Mouse (Mus musculus) CH12.LX (cell line): ENCODE results near the gene Cdk14. TPM values are rescaled to one million over a fixed set of nuclear protein-coding genes. Genes with fewer than 3 reads are reported as not detected.

Experiments used
- DNase-seq: peaks from one replicate; pipeline ENCODE4 v3.0.0-alpha.2; 2013; ENCODE audit errors: extremely low read depth
- H3K27ac ChIP-seq: 2 replicates; pipeline ENCODE4 v1.5.1; 2012; ENCODE audit warnings: low read depth, mild to moderate bottlenecking, control low read depth, moderate library complexity; ENCODE audit not compliant: insufficient read depth
- H3K27me3 ChIP-seq: replicated peaks from 2 replicates; pipeline ENCODE3; 2012; ENCODE audit warnings: inconsistent platforms
- H3K36me3 ChIP-seq, 2 experiments: replicated peaks in 1 of 2; 2 replicates each; pipeline versions ENCODE3 to v1.6.1; 2012; ENCODE audit warnings: inconsistent platforms in 1 of 2, low read length in 1 of 2, mild to moderate bottlenecking in 1 of 2, mixed read lengths in 1 of 2, moderate library complexity in 1 of 2; ENCODE audit not compliant: control insufficient read depth in 1 of 2, insufficient read depth in 1 of 2
- H3K4me1 ChIP-seq, 2 experiments: 2 replicates each; pipeline ENCODE4 v1.6.1; 2012; ENCODE audit warnings: inconsistent platforms in 1 of 2, moderate library complexity in 1 of 2; ENCODE audit not compliant: insufficient read depth in 2 of 2, control insufficient read depth in 1 of 2
- H3K4me2 ChIP-seq: 2 replicates; pipeline ENCODE4 v1.6.1; 2012; ENCODE audit warnings: low read depth, mild to moderate bottlenecking, control low read depth; ENCODE audit not compliant: poor library complexity, insufficient read depth, severe bottlenecking
- H3K4me3 ChIP-seq, 3 experiments: fragments of 150-350 bp in 1 of 3; sonication (generic) in 1 of 3; replicated peaks in 1 of 3; 2 replicates each; pipeline versions ENCODE3 to v1.5.1; 2011 to 2012; ENCODE audit warnings: low read depth in 2 of 3, low read length in 2 of 3, mild to moderate bottlenecking in 2 of 3, moderate library complexity in 2 of 3, control low read depth in 1 of 3, improper control_type of control experiment in 1 of 3, inconsistent platforms in 1 of 3, mixed read lengths in 1 of 3; ENCODE audit not compliant: poor library complexity in 1 of 3
- H3K79me2 ChIP-seq: replicated peaks from 2 replicates; pipeline ENCODE4 v1.6.1; 2012; ENCODE audit warnings: mild to moderate bottlenecking, moderate library complexity; ENCODE audit not compliant: control insufficient read depth, poor library complexity, insufficient read depth, severe bottlenecking; ENCODE audit errors: extremely low read depth
- H3K9ac ChIP-seq: 2 replicates; pipeline ENCODE4 v1.6.1; 2012; ENCODE audit warnings: low read depth, mild to moderate bottlenecking, control low read depth, moderate library complexity; ENCODE audit not compliant: insufficient read depth
- H3K9me3 ChIP-seq: replicated peaks from 2 replicates; pipeline ENCODE3; 2012; ENCODE audit warnings: low read length, inconsistent platforms, mixed read lengths
- BHLHE40 ChIP-seq: IDR thresholded peaks from 2 replicates; pipeline ENCODE4 v1.6.1; 2011; ENCODE audit warnings: mild to moderate bottlenecking, low read depth, low read length, improper control_type of control experiment
- CHD1 ChIP-seq: IDR thresholded peaks from 2 replicates; pipeline ENCODE4 v1.6.1; 2012; ENCODE audit warnings: low read depth, low read length, improper control_type of control experiment, inconsistent platforms
- CHD2 ChIP-seq: IDR thresholded peaks from 2 replicates; pipeline ENCODE4 v1.6.1; 2011; ENCODE audit warnings: low read length, improper control_type of control experiment
- E2F4 ChIP-seq: IDR thresholded peaks from 2 replicates; pipeline ENCODE4 v1.6.1; 2011; ENCODE audit warnings: low read depth, low read length, improper control_type of control experiment; ENCODE audit not compliant: insufficient replicate concordance
- HCFC1 ChIP-seq: IDR thresholded peaks from 2 replicates; pipeline ENCODE4 v1.6.1; 2012; ENCODE audit warnings: low read depth, mild to moderate bottlenecking, inconsistent platforms, low read length, improper control_type of control experiment
- JUN ChIP-seq: IDR thresholded peaks from 2 replicates; pipeline ENCODE4 v1.6.1; 2011; ENCODE audit warnings: low read depth, mild to moderate bottlenecking, low read length, improper control_type of control experiment, moderate library complexity; ENCODE audit not compliant: insufficient read depth
- KAT2A ChIP-seq: IDR thresholded peaks from 2 replicates; pipeline ENCODE4 v1.6.1; 2012; ENCODE audit warnings: low read length, improper control_type of control experiment, inconsistent platforms; ENCODE audit not compliant: insufficient replicate concordance
- MAFK ChIP-seq: IDR thresholded peaks from 2 replicates; pipeline ENCODE4 v1.6.1; 2011; ENCODE audit warnings: low read length, improper control_type of control experiment; ENCODE audit not compliant: insufficient replicate concordance
- NELFE ChIP-seq: IDR thresholded peaks from 2 replicates; pipeline ENCODE4 v1.6.1; 2011; ENCODE audit warnings: low read depth, low read length, improper control_type of control experiment
- NRF1 ChIP-seq: IDR thresholded peaks from 2 replicates; pipeline ENCODE4 v1.6.1; 2014; ENCODE audit warnings: low read depth, mild to moderate bottlenecking, inconsistent platforms, low read length, improper control_type of control experiment, moderate library complexity
- POLR2A ChIP-seq: IDR thresholded peaks from 2 replicates; pipeline ENCODE4 v1.6.1; 2011; ENCODE audit warnings: low read depth, mild to moderate bottlenecking, improper control_type of control experiment, low read length
- RCOR1 ChIP-seq: conservative IDR thresholded peaks from 2 replicates; pipeline ENCODE4 v1.6.1; 2012; ENCODE audit warnings: low read depth, mild to moderate bottlenecking, inconsistent platforms, low read length, improper control_type of control experiment
- TBP ChIP-seq: conservative IDR thresholded peaks from 2 replicates; pipeline ENCODE4 v1.6.1; 2011; ENCODE audit warnings: low read depth, low read length, improper control_type of control experiment
- TCF12 ChIP-seq: IDR thresholded peaks from 2 replicates; pipeline ENCODE4 v1.6.1; 2014; ENCODE audit warnings: low read depth, mild to moderate bottlenecking, inconsistent platforms, low read length, improper control_type of control experiment
- USF2 ChIP-seq: conservative IDR thresholded peaks from 2 replicates; pipeline ENCODE4 v1.6.1; 2011; ENCODE audit warnings: low read depth, low read length, improper control_type of control experiment
- ZNF384 ChIP-seq: IDR thresholded peaks from 2 replicates; pipeline ENCODE4 v1.6.1; 2012; ENCODE audit warnings: low read depth, low read length, improper control_type of control experiment, inconsistent platforms
- dilution Hi-C: fragments of 300-500 bp; cut with MboI; formaldehyde crosslinking; loops from 2 replicates; pipeline ENCODE4 v1.14.3; 2020; ENCODE audit warnings: low sequenced_read_pairs; ENCODE audit not compliant: extremely low pct_unique_long_range_greater_than_20kb, extremely low pct_ligation_motif_present
- in situ Hi-C: fragments of 300-500 bp; cut with MboI; formaldehyde crosslinking; loops from 3 replicates; pipeline ENCODE4 v1.14.3; 2019; ENCODE audit warnings: low sequenced_read_pairs, low pct_ligation_motif_present, low pct_unique_long_range_greater_than_20kb, mixed read lengths
- polyA plus RNA-seq: library from polyadenylated mRNA; unstranded; fragments of >175 nt; gene quantifications from 2 replicates; pipeline ENCODE4 v1.2.1, GENCODE M21; 2012; ENCODE audit warnings: low read depth; ENCODE audit not compliant: insufficient read length
- total RNA-seq, 2 experiments: library from RNA; depleted of rRNA; stranded (reverse); fragments of 300-350 nt in 1 of 2; fragments of >200 nt in 1 of 2; gene quantifications; 2 replicates each; pipeline ENCODE4 v1.2.3; 2012 to 2014

Gene Cdk14
- total and polyA plus RNA-seq, 3 experiments: 3.7 to 12.0 (median 8.9) TPM

DNA sequence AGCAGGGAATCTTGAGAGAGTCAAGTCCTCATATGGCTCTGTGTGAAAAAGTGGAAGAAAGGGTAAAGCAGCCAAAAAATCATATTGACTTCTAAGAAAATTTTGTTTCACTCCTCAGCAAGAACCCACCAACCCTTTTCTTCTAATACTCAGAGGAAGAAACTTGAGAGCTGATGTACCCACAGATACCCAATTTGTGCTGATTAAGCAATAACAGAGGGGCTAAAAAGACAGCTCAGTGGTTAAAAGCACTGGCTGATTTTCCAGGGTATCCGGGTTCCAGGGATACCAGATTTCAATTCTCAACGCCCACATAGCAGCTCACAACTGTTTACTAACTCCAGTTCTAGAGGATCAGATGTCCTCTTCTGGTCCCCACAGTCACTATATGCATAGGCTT, 401.9 kb downstream of the Cdk14 start:
- in situ Hi-C loops: no loop called here
- H3K4me2 ChIP-seq: no peak overlapping the region
- TF ChIP-seq TCF12: no peak
- TF ChIP-seq NELFE: no peak
- TF ChIP-seq BHLHE40: no peak
- no peak for TF ChIP-seq ZNF384
- TF ChIP-seq NRF1: no peak
- TF ChIP-seq MAFK: peak; percentile 69
- TF ChIP-seq, all 38 proteins: peak for 1
- Histone ChIP-seq H3K9ac (no peak overlapping the region), H3K4me3 (no peak overlapping the region), H3K4me1 (peaks cover 0 to 14% of the 10 kb centered on the region in 2 experiments; a peak in 1 of 4 replicates), H3K36me3 (peaks cover 0 to 2% of the 10 kb centered on the region in 2 experiments), H3K79me2 (no peaks in the 10 kb centered on the region), H3K9me3 (no peaks in the 10 kb centered on the region), H3K27ac (no peak overlapping the region), H3K27me3 (no peaks in the 10 kb centered on the region)
- dilution Hi-C loops: no loop called here
- no peak for DNase-seq

DNA sequence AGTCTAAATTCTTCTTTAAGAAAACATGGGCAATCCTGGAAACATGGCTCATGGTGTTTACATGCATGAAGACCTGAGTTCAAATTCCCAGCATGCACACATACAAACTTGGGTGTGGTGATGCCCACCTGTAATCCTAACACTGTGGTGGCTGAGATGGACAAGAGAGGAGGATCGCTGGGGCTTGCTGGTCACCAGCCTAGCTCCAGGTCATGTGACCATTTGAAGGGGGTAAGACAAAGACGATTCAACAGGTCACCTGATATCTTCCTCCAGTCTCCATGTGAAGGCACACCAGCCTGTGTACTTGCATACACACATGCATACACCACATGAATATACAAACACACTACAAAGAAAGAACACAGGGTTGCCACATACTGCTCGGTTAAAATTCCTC, 406.3 kb downstream of the Cdk14 start:
- no peaks in the 10 kb centered on the region for H3K27me3 ChIP-seq
- H3K79me2 ChIP-seq: no peaks in the 10 kb centered on the region
- no peak overlapping the region for H3K4me2 ChIP-seq
- TF ChIP-seq JUN: no peak
- TF ChIP-seq POLR2A: no peak
- no peak for TF ChIP-seq CHD2
- no peak for TF ChIP-seq E2F4
- TF ChIP-seq RCOR1: no peak
- no peak for TF ChIP-seq MAFK
- TF ChIP-seq KAT2A: no peak
- no peak for TF ChIP-seq HCFC1
- TF ChIP-seq CHD1: no peak
- TF ChIP-seq USF2: no peak
- TF ChIP-seq TBP: no peak
- in situ Hi-C loops (no loop called here), dilution Hi-C loops (no loop called here)
- no peak overlapping the region for H3K9ac ChIP-seq
- no peak overlapping the region for H3K27ac ChIP-seq
- no peak overlapping the region for H3K4me3 ChIP-seq
- peaks cover 0 to 4% of the 10 kb centered on the region in 2 experiments for H3K36me3 ChIP-seq
- H3K4me1 ChIP-seq: peaks cover 0 to 7% of the 10 kb centered on the region in 2 experiments; a peak in 1 of 4 replicates
- DNase-seq: no peak
- no peaks in the 10 kb centered on the region for H3K9me3 ChIP-seq
